1 mouse cellular context compared by ENCODE assay signal in the genomic region with DNA sequence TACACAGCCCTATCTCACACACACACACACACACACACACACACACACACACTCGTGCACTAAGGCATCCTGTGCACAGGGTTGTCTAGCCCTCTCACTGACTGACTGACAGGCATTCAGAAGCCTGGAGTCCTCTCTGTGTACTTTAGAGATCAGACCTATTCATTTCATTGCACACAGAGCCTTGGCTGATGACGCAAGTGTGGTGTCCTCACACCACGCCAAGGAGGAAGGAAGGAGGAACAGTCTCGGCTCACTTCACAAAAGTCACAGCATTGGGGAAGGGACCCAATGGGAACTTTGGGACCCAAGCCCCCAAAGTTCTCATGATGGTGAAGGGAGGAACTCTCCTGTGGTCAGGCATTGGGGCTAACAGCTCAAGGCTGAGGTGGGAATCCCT.
TF ChIP-seq lines count a peak whose summit lies in the region.

No protein-coding gene starts in this region.

TF ChIP-seq in MEL, 35 proteins besides CTCF, POLR2A, EP300 and RAD21:
- TF ChIP-seq MEF2A (IDR thresholded peaks at IDR 0.05; ENCODE audit: extremely low read depth, insufficient replicate concordance, low read depth, low read length, poor library complexity, severe bottlenecking): no peak
- no peak for TF ChIP-seq POLR2AphosphoS5 (IDR thresholded peaks at IDR 0.05; ENCODE audit: borderline replicate concordance, low read depth, low read length)
- TF ChIP-seq CHD2 (IDR thresholded peaks at IDR 0.05; ENCODE audit: low read length): no peak
- no peak for TF ChIP-seq MYC (IDR thresholded peaks at IDR 0.05; ENCODE audit: low read depth, low read length)
- no peak for TF ChIP-seq TCF12 (IDR thresholded peaks at IDR 0.05; ENCODE audit: low read depth, low read length)
- TF ChIP-seq ZKSCAN1 (IDR thresholded peaks at IDR 0.05; ENCODE audit: low read depth, low read length): no peak
- no peak for TF ChIP-seq CHD1 (IDR thresholded peaks at IDR 0.05; ENCODE audit: low read depth, low read length)
- TF ChIP-seq HCFC1 (IDR thresholded peaks at IDR 0.05; ENCODE audit: low read depth, low read length): no peak
- no peak for TF ChIP-seq TAL1 (IDR thresholded peaks at IDR 0.05; ENCODE audit: low read length)
- TF ChIP-seq MAFK (IDR thresholded peaks at IDR 0.05; ENCODE audit: borderline replicate concordance, low read depth, low read length): no peak
- no peak for TF ChIP-seq JUND (IDR thresholded peaks at IDR 0.05; ENCODE audit: low read depth, low read length)
- no peak for TF ChIP-seq NRF1 (IDR thresholded peaks at IDR 0.05; ENCODE audit: insufficient read depth, low read depth, low read length, poor library complexity, severe bottlenecking)
- no peak for TF ChIP-seq TBP (IDR thresholded peaks at IDR 0.05; ENCODE audit: low read depth, low read length)
- no peak for TF ChIP-seq MXI1 (IDR thresholded peaks at IDR 0.05; ENCODE audit: low read depth, low read length)
- no peak for TF ChIP-seq RCOR1 (IDR thresholded peaks at IDR 0.05; ENCODE audit: low read depth, low read length)
- TF ChIP-seq ZNF384 (IDR thresholded peaks at IDR 0.05; ENCODE audit: low read depth, low read length): no peak
- TF ChIP-seq ETS1 (IDR thresholded peaks at IDR 0.05; ENCODE audit: low read depth, low read length): no peak
- no peak for TF ChIP-seq E2F4 (IDR thresholded peaks at IDR 0.05; ENCODE audit: borderline replicate concordance, low read depth, low read length)
- TF ChIP-seq USF2 (IDR thresholded peaks at IDR 0.05; ENCODE audit: borderline replicate concordance in 1 of 2, insufficient read depth in 1 of 2, low read depth in 1 of 2, low read length in 2 of 2): no peak
